Mouse (Mus musculus) right cerebral cortex, postnatal 36 days (tissue): ENCODE results near the gene Fuom.

Source experiments
- DNase-seq, 2 experiments: peaks; one replicate each; pipeline ENCODE4 v3.0.0; 2022; ENCODE audit warnings: low spot score in 2 of 2, mixed read lengths in 1 of 2

The Fuom gene

GRCm38 (mm10) chr7:140101498-140101897 is 743 bp downstream of the Fuom start:
- no peak for DNase-seq

- no peak for DNase-seq
These were observed 3.8 kb downstream of the Fuom start for GRCm38 (mm10) chr7:140098466-140098865.

GRCm38 (mm10) chr7:140096055-140096454 is 6.2 kb downstream of the Fuom start:
- DNase-seq: no peak

GRCm38 (mm10) chr7:140095556-140095955 is 6.7 kb downstream of the Fuom start:
- DNase-seq: no peak

- no peak for DNase-seq
These were observed 7.3 kb downstream of the Fuom start for GRCm38 (mm10) chr7:140094954-140095353.

- no peak for DNase-seq
These were observed 9.2 kb downstream of the Fuom start, which contains the start of gene Prap1 for GRCm38 (mm10) chr7:140092924-140093528. TSS of gene Prap1 (plus strand) at chr7:140093395.

- no peak for DNase-seq
These were observed 11.6 kb downstream of the Fuom start for GRCm38 (mm10) chr7:140090601-140091000.

GRCm38 (mm10) chr7:140082242-140082678 is 20.0 kb downstream of the Fuom start, which contains the start of gene Caly:
TSS of gene Caly (minus strand) at chr7:140082548.
- peak; percentile 95 to 96 for DNase-seq

GRCm38 (mm10) chr7:140081408-140082241 is 20.6 kb downstream of the Fuom start:
- peak; percentile 20 to 41 for DNase-seq

- DNase-seq: peak; percentile 89 to 93
These were observed 21.6 kb downstream of the Fuom start for GRCm38 (mm10) chr7:140080503-140081156.

- peak in 1 of 2 experiments; percentile 49 for DNase-seq
These were observed 23.5 kb downstream of the Fuom start for GRCm38 (mm10) chr7:140078711-140079110.

GRCm38 (mm10) chr7:140077698-140078097 is 24.5 kb downstream of the Fuom start:
- DNase-seq: no peak

- no peak for DNase-seq
These were observed 32.1 kb downstream of the Fuom start for GRCm38 (mm10) chr7:140070042-140070711.

- DNase-seq: no peak
These were observed 34.8 kb downstream of the Fuom start for GRCm38 (mm10) chr7:140067397-140067796.

- DNase-seq: peak; percentile 48 to 50
These were observed 39.1 kb downstream of the Fuom start for GRCm38 (mm10) chr7:140063092-140063491.

GRCm38 (mm10) chr7:140062307-140062706 is 39.9 kb downstream of the Fuom start:
- DNase-seq: no peak

- DNase-seq: no peak
These were observed 40.5 kb downstream of the Fuom start for GRCm38 (mm10) chr7:140061832-140062130.

- no peak for DNase-seq
These were observed 41.1 kb downstream of the Fuom start for GRCm38 (mm10) chr7:140060936-140061831.

GRCm38 (mm10) chr7:140059601-140060000 is 42.6 kb downstream of the Fuom start:
- DNase-seq: no peak

- DNase-seq: no peak
These were observed 43.7 kb downstream of the Fuom start for GRCm38 (mm10) chr7:140058528-140058927.
